Mouse (Mus musculus) left cerebral cortex, adult 2 months (tissue): Measurements from ENCODE around the gene Snx3. TPM values are rescaled to one million over a fixed set of nuclear protein-coding genes. Genes with fewer than 3 reads are reported as not detected.

Experiments used
- DNase-seq, 2 experiments: peaks; one replicate each; pipeline ENCODE4 v3.0.0; 2021 to 2022; ENCODE audit warnings: low spot score in 2 of 2, mixed read lengths in 1 of 2; ENCODE audit errors: extremely low spot score in 1 of 2
- H3K27ac ChIP-seq: fragments of 200-600 bp; 2 replicates; pipeline ENCODE4 v1.8.1; 2022
- H3K4me3 ChIP-seq: fragments of 200-600 bp; 2 replicates; pipeline ENCODE4 v1.8.1; 2022
- CTCF ChIP-seq: fragments of 200-600 bp; IDR thresholded peaks from 2 replicates; pipeline ENCODE4 v1.8.1; 2022; ENCODE audit warnings: antibody characterized with exemption, mild to moderate bottlenecking, moderate library complexity
- intact Hi-C: fragments of 180-260 bp; cut with DNase I; formaldehyde crosslinking; loops from one replicate; pipeline ENCODE4 v1.15.1; 2025
- long read RNA-seq, 2 experiments: library from polyadenylated mRNA; stranded (forward); transcript quantifications; one replicate each; pipeline ENCODE4 v2.0.0; 2021; ENCODE audit warnings: borderline mapping rate in 2 of 2
- total RNA-seq, 2 experiments: library from RNA; stranded (reverse); gene quantifications; 2 replicates each; pipeline ENCODE4 v1.2.3; 2021

The Snx3 gene
- total RNA-seq: 100 to 1,000 TPM; 196 to 198 TPM
- long read RNA-seq, experiment 1, transcript Snx3-201 (4 exons, 1,401 nt): major isoform, 164 of 168 reads
- long read RNA-seq, experiment 1, partial matches to known transcripts: 1 of 168 reads
- long read RNA-seq, experiment 1, other reads (novel, unspliced or antisense): 3 of 168 reads
- long read RNA-seq, experiment 2, transcript Snx3-201 (4 exons, 1,401 nt): major isoform, 97 of 99 reads
- long read RNA-seq, experiment 2, partial matches to known transcripts: 0 of 99 reads
- long read RNA-seq, experiment 2, other reads (novel, unspliced or antisense): 2 of 99 reads

DNA sequence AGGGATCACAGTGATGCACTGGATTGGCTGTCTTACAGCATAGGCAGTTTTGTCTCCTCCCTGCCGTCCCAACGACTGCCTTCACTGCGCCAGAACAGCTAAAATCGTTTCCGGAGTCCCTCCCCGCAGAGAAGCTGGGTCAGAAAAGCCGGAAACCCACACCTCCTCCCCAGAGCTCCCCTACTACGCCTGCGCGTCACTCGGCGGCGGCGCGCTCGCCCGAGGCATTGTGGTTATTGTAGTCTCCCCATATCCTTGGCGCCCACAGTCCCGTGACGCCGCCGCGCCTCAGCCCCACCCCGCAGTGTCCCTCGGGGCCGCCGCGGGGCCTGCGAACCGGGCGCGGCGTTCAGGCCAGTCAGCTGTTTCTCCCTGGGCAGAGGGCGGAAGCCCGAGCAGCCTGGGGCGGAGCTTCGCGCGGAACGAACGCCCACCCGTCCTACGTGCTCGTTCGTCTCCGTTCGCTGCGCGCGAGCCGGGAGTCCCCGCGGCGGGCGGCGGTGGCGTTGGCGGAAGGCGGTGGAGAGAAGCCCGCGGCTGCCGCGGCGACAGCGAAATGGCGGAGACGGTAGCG lies at the start of gene Snx3:
Gene Snx3, plus strand, starts transcription at position 256 of the 574 bp plus-strand sequence.
- Histone ChIP-seq H3K4me3 (peak within 1 kb of the TSS; percentile 91), H3K27ac (peak within 1 kb of the TSS; percentile 99)
- intact Hi-C loops: loop anchor here (1.0 to 5.0 kb wide), 2 partner anchors 24 to 135 kb away; partner anchors contain the start of gene Afg1l
- no peak for TF ChIP-seq CTCF
- DNase-seq: peak; percentile 97

DNA sequence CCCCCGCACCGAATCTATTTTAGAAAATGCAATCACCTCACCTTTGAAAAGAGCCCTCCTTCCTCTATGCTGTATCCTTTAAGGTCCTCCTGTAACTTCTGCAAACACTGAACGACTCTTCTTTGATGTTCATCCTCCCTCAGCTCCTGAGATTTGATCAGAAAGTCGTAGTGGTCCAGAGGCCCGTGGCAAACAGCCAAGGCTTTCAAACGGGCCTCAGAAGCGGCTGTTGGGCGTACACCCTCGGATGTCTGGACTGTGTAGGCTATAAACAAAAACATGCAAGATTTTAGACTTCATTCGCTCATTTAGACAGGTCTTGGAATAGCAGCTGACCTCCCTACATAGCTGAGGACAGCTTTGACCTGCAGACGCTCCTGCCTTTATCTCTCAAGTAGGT lies 47.6 kb upstream of the Snx3 start:
- intact Hi-C loops: no loop called here
- TF ChIP-seq CTCF: no peak
- no peak for DNase-seq
- Histone ChIP-seq H3K4me3 (no peak overlapping the region), H3K27ac (no peak overlapping the region)

DNA sequence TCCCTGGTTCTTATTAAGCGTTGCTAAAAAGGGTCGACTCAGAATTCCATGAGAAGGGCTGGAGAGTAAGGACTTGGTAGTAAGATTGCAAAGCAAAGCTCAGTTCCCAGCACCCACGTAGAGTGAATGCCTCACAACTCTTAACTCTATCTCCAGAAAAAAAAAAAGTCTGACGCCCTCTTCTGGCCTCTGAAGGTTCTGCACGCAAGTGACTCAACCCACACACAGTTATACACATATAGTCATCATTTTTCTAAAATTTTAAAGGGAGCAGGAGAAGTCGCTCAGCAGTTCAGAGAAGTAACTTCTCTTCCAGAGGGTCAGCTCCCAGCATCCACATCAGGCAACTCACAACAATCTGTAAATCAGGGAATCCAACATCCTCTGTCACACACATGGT lies 47.1 kb upstream of the Snx3 start:
- Histone ChIP-seq H3K27ac (no peak overlapping the region), H3K4me3 (no peak overlapping the region)
- intact Hi-C loops: no loop called here
- DNase-seq: no peak
- peak; percentile 22 for TF ChIP-seq CTCF

DNA sequence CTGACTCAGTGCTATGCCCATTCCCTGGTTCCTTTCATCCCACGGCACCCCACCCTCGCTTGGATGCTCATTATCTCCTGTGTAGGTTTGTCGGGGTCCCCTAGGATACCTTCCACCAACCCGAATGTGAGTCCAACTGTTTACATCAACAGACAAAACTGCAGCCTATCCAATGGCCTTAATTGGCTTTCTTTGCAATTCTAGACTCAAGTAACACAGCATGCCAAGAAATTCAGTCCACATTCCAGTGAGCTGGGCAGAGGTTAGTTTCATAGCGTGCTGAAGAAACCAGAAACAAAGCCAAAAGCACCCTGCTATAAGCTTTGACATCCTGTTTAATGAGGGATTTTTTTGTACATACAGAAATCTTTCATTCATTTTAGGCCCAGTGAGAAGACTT lies 45.8 kb upstream of the Snx3 start:
- intact Hi-C loops: no loop called here
- DNase-seq: no peak
- Histone ChIP-seq H3K27ac (no peak overlapping the region), H3K4me3 (no peak overlapping the region)
- TF ChIP-seq CTCF: no peak

DNA sequence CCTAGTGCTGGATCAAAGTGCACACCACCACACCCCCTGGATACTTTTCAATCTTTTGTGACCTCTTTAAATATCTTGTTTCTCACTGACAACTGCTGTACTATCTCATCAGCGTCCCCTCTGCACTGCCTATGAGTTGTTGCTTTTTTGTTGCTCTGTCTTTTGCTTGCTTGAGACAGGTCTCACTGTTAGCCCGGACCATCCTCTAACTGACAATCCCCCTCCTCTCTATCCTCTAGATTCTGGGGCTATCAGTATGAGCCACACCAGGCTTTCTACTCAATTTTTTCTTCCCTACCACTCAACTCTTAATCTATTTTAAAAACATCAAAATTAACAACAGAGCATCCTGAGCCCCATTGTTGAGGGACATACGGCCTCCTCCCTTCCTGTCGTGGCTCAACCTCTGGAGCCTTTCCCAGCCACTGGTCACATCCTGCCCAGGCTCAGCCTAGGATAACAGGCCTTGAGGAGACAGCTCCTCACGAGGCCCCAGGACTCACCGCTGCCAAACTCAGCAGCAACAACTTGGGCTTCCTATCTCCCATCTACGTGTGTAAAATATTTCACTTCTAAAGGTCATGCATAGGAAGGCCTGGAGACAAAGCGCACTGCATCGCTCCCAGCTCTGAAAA lies 44.2 kb upstream of the Snx3 start:
- no peak for DNase-seq
- intact Hi-C loops: no loop called here
- H3K4me3 ChIP-seq: no peak overlapping the region
- TF ChIP-seq CTCF: no peak
- peak overlapping the region; percentile 73 for H3K27ac ChIP-seq

DNA sequence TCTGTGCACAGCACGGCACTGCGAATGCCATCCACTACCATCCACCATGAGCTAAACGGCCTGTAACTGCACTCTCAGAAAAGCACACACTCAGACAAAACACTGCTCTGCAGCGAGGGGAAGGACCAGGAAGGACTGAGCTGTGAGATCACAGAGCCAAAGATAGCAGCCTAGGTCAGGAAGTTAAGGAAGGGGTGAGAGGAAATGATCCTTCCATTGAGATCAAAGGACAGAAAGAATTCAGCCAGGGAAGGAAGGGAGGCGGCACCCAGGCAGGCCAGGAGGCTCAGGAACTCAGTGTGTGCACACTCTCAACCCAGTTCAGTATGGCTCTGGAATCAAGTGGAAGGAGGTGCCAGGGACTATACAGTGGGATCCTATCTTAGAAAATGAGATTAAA lies 37.6 kb upstream of the Snx3 start:
- Histone ChIP-seq H3K4me3 (no peak overlapping the region), H3K27ac (no peak overlapping the region)
- intact Hi-C loops: no loop called here
- no peak for DNase-seq
- no peak for TF ChIP-seq CTCF

DNA sequence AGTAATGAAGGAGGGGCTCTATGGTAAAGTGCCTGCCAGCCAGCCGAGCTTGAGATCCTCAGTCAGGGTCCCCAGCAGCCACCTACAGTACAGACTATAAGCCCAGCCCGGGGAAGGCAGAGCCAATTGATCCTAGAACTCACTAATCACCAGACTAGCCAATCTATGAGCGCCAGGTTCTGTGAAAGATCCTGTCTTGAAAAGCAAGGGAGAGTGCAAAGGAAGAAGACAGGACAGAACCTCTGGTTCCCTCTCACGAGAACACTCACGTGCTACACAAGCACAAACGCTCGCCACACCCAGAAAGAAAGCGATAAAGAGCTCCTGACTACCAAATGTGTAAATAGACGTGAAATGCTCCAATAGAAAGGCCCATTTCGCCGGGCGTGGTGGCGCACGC lies 37.0 kb upstream of the Snx3 start:
- Histone ChIP-seq H3K4me3 (no peak overlapping the region), H3K27ac (no peak overlapping the region)
- TF ChIP-seq CTCF: no peak
- intact Hi-C loops: no loop called here
- DNase-seq: no peak

DNA sequence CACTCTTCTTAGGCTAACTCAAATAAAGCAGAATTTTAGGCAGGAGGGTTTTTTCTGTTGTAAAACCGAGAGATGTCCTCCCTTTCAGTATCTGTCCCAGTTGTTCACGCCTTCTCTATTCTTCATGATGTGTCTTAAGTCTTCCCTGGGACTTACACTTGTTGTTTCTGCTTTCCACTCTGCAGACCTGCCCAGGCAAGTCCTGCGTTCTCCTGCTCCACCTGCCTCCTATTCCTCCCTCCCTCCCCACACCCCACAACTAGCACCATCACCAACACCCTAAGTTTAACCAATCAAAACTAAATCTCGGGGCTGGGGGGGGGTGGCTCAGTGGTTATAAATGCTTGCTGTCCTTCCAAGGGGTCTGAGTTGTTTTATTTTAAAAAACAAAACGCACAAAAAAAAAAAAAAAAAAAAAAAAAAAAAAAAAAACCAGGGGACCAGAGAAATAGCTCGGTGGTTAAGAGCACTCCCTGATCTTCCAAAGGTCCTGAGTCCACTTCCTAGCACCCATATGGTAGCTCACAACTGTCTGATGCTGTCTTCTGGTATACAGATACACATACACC lies 26.8 kb upstream of the Snx3 start:
- intact Hi-C loops: no loop called here
- no peak for TF ChIP-seq CTCF
- Histone ChIP-seq H3K4me3 (no peak overlapping the region), H3K27ac (no peak overlapping the region)
- no peak for DNase-seq

DNA sequence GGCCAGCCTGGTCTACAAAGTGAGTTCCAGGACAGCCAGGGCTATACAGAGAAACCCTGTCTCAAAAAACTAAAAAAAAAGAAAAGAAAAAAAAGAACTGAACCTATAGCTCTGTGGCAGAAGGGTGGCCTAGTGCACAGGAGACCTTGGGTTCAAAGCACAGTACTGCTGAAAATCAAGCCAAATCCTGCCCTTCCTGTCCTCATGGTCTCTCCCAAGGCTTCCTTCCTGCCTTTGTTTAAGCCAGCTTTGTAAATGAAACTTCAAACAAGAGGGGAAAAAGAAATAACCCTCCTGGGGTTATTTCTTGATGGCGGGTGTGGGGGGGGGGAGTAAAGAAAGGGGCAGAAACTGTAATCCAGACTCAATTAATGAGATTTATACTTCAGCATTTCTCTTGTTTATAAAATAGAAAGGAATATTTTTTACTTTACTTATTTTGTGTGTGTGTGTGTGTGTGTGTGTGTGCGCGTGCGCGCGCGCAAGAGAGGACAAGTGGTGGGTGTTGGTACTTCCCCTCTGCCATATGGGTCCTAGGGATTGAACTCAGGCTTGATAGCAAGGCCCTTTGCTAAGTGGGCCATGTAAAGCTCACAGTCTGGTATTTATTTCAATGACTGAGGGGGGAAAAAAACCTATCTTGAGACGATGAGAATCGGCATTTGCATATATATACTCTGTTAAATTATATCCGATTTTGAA lies 24.9 kb upstream of the Snx3 start:
- peak overlapping the region; percentile 92 for H3K4me3 ChIP-seq
- TF ChIP-seq CTCF: no peak; the same call in 1 of the 2 replicates
- no peak for DNase-seq
- peak overlapping the region; percentile 59; the same call in 1 of the 2 replicates for H3K27ac ChIP-seq
- intact Hi-C loops: no loop called here

DNA sequence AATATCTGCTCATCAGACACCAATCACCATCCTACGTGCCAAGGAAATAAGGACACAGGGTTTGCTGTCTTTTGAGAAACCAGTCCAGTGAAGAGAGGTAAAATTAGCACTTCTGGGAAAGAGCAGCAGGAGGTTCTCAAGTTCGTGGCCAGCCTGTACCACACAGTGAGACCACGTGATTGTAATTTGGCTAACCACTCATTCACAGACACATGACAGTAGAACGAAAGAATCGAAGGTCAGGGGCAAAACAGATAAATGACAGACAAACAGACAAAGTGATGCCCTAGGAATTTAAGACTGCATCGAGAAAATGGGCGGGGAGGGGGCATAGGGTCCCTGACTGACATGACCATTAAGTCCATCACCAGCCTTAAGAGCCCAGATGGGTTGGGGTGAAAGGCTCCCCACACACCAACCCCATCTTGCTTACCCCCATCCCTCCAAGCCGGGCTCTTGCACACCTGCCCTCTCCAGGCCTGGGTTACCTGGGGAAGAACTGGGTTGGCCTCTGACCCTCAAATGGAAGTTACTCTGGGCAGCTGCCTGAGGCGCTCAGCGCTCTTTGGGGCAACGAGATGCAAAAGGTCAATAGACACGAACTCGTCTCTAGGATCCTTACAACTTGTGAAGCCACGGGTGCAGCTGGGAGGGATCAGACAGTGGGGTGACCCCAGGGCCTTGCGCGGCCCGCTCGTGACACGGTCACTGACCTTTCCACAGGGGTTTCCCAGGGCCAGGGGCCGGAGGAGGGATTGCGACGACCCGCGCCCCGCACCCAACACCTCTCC lies 24.1 kb upstream of the Snx3 start:
- Histone ChIP-seq H3K27ac (peak overlapping the region; percentile 93), H3K4me3 (peak overlapping the region; percentile 92)
- intact Hi-C loops: loop anchor here (1.0 kb wide), 1 partner anchor 24 kb away; no protein-coding TSS in a partner anchor
- no peak for DNase-seq
- TF ChIP-seq CTCF: no peak

DNA sequence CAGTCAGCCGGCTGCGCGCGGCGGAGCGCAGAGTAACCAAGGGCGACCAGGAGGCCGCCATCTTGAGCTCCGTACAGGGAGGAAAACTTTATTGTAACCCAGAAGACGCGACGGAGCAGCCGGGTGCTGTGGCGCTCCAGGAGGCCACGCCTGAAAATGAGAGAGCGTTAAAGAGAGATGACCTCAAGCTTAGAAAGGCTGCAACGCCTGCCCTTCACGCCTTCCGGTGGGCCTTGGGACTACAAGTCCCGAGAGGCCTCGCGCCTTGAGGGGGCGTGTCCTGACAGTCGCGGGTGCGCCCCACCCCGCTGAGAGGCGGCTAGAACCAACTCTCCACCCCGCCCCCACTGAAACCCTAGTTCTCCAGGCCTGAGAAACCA lies 23.5 kb upstream of the Snx3 start, which contains the start of gene Afg1l:
Gene Afg1l, minus strand, starts transcription at position 225 of the 380 bp plus-strand sequence.
- intact Hi-C loops: loop anchor here (1.0 kb wide), 1 partner anchor 23 kb away; no protein-coding TSS in a partner anchor
- peak; percentile 94 to 95 for DNase-seq
- peak within 1 kb of the TSS; percentile 93 for H3K27ac ChIP-seq

More for the DNA sequence above, 23.5 kb upstream of the Snx3 start, which contains the start of gene Afg1l:
- peak; percentile 54 for TF ChIP-seq CTCF
- peak within 1 kb of the TSS; percentile 92 for H3K4me3 ChIP-seq
